Mouse (Mus musculus) kidney, postnatal 0 days (tissue): ENCODE data around the gene Rapgef2. TPM values are rescaled to one million over a fixed set of nuclear protein-coding genes. Genes with fewer than 3 reads are reported as not detected.

ENCODE experiments used
- ATAC-seq: fragments of 200-750 bp; cut with Nextera tagmentation; replicated peaks from 2 replicates; pipeline ENCODE4 v1.8.0; 2017; ENCODE audit warnings: low read depth, moderate number of reproducible peaks, moderate TSS enrichment, moderate library complexity; ENCODE audit not compliant: low FRiP score
- DNase-seq: peaks from one replicate; pipeline ENCODE4 v3.0.0-alpha.2; 2016; ENCODE audit warnings: low spot score
- H3K27ac ChIP-seq: fragments of 300-500 bp; sonication (generic); 2 replicates; pipeline ENCODE4 v1.5.1; 2014; ENCODE audit warnings: mild to moderate bottlenecking
- H3K27me3 ChIP-seq: fragments of 300-500 bp; sonication (generic); 2 replicates; pipeline ENCODE4 v1.6.1; 2014; ENCODE audit warnings: low read length, mixed read lengths; ENCODE audit not compliant: insufficient read depth
- H3K36me3 ChIP-seq: fragments of 300-500 bp; sonication (generic); 2 replicates; pipeline ENCODE4 v1.6.1; 2014; ENCODE audit warnings: low read length, mixed read lengths; ENCODE audit not compliant: insufficient read depth
- H3K4me1 ChIP-seq: fragments of 300-500 bp; sonication (generic); replicated peaks from 2 replicates; pipeline ENCODE4 v1.6.1; 2014; ENCODE audit warnings: antibody characterized with exemption, low read length, mixed read lengths; ENCODE audit not compliant: insufficient read depth
- H3K4me2 ChIP-seq: fragments of 300-500 bp; sonication (generic); 2 replicates; pipeline ENCODE4 v1.6.1; 2014; ENCODE audit warnings: mild to moderate bottlenecking, low read length, moderate library complexity, mixed read lengths
- H3K4me3 ChIP-seq: fragments of 300-500 bp; sonication (generic); replicated peaks from 2 replicates; pipeline ENCODE4 v1.5.1; 2014; ENCODE audit warnings: low read depth, low read length
- H3K9ac ChIP-seq: fragments of 300-500 bp; sonication (generic); 2 replicates; pipeline ENCODE4 v1.6.1; 2014; ENCODE audit warnings: low read depth, low read length
- H3K9me3 ChIP-seq: fragments of 300-500 bp; sonication (generic); replicated peaks from 2 replicates; pipeline ENCODE4 v1.6.1; 2016; ENCODE audit warnings: low read length, inconsistent platforms, mixed read lengths
- CTCF ChIP-seq: IDR thresholded peaks from 2 replicates; pipeline ENCODE4 v1.5.1; 2016; ENCODE audit warnings: antibody characterized with exemption, low read depth, mild to moderate bottlenecking, moderate library complexity
- WGBS: fragments of 180-500 bp; shearing (Covaris S2); extraction: QIAGEN DNeasy Blood & Tissue Kit; methylation state at CpG from one replicate; pipeline ENCODE4 v1.1.7; 2014; 5-methylcytosine and 5-hydroxymethylcytosine counted together
- polyA plus RNA-seq: library from polyadenylated mRNA; unstranded; fragments of >200 nt; fragmentation: Nextera tagmentation; extraction: Ambion mirVana; gene quantifications from 2 replicates; pipeline ENCODE4 v1.2.1, GENCODE M21; 2015

Gene Rapgef2
- polyA plus RNA-seq, 1 experiment from 2014 or later: 4.4 TPM

GRCm38 (mm10) chr3:79285097-79285675 lies 1.1 kb downstream of the Rapgef2 start:
- Histone ChIP-seq H3K4me1 (peaks cover 24% of the 10 kb centered on the region), H3K9me3 (no peaks in the 10 kb centered on the region), H3K27me3 (no peaks in the 10 kb centered on the region), H3K4me3 (peak overlapping the region; percentile 81), H3K36me3 (no peaks in the 10 kb centered on the region), H3K27ac (no peak overlapping the region), H3K9ac (0 out of 2 replicates have a peak overlapping the region, but pooled peaks have one; percentile 91), H3K4me2 (peak overlapping the region; percentile 87)
- no peak for ATAC-seq
- 65% methylated on average over 13 of the region's 13 CpGs for WGBS
- TF ChIP-seq CTCF: no peak
- no peak for DNase-seq

GRCm38 (mm10) chr3:79283976-79284375 lies 2.3 kb downstream of the Rapgef2 start:
- ATAC-seq: no peak
- H3K4me2 ChIP-seq: peak overlapping the region; percentile 4; the same call in 1 of the 2 replicates
- no peak overlapping the region for H3K9ac ChIP-seq
- H3K4me1 ChIP-seq: peaks cover 24% of the 10 kb centered on the region
- peak; percentile 57 for DNase-seq
- no peaks in the 10 kb centered on the region for H3K36me3 ChIP-seq
- WGBS: 36% methylated on average over 3 of the region's 3 CpGs
- H3K27ac ChIP-seq: no peak overlapping the region
- no peak for TF ChIP-seq CTCF
- H3K4me3 ChIP-seq: no peak overlapping the region
- no peaks in the 10 kb centered on the region for H3K27me3 ChIP-seq
- no peaks in the 10 kb centered on the region for H3K9me3 ChIP-seq

DNA sequence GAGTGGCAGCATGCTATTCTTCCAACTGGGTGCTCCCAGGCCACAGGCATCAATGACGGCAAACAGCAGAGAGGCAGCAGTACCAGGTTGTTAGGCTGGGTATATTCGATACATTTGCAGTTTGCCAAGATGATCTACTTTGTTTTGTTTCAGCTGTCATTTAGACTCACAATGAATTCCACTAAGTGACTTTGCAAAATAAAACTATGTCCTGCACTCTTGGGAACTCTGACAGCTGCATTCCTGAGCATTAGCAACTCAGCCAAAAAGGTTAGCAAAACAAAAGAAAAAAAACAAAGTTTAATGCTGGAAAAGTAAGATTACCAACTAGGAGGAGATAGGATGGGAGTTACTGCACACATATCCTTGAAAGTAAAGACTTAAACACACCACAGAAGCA lies 3.3 kb downstream of the Rapgef2 start:
- no peak for TF ChIP-seq CTCF
- H3K4me3 ChIP-seq: no peak overlapping the region
- DNase-seq (peak; percentile 48), ATAC-seq (no peak)
- no peak overlapping the region for H3K4me2 ChIP-seq
- no peak overlapping the region for H3K9ac ChIP-seq
- H3K9me3 ChIP-seq: no peaks in the 10 kb centered on the region
- H3K36me3 ChIP-seq: no peaks in the 10 kb centered on the region
- no peaks in the 10 kb centered on the region for H3K27me3 ChIP-seq
- WGBS: 22% methylated on average over 2 of the region's 2 CpGs
- peaks cover 24% of the 10 kb centered on the region for H3K4me1 ChIP-seq
- H3K27ac ChIP-seq: no peak overlapping the region

DNA sequence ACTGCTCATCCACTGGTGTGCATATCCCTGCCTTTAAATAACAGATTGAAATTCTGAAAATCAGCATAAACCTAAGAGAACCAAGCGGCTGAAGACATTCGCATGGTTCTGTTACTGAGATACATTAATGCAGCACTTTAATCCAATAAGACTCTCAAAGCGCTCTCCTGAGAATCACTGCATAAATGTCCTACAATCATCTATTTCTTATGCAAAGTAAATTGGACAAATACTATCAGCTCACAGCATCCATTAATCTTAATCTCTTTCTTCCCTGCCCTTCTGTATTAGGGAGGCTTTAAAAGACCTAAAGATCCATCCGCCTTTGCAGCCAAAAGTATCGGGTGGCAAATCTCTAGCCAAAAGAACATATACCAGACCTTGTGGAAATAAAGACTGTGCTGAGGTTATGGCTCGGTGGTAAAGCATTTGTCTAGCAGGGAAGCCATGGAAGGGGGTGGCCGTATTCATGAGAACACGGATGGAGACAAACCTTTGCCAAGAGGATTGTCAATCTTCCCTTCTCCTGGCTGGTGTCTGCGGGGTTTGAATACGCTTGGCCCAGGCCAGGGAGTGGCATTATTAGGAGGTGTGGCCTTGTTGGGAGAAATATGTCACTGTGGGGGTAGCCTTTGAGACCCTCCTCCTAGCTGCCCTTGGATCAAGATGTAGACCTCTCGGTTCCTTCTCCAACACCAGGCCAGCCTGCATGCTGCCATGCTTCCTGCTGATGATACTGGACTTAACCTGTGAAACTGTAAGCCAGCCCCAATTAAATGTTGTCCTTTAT lies 10.3 kb downstream of the Rapgef2 start:
- Histone ChIP-seq H3K27me3 (no peaks in the 10 kb centered on the region), H3K9ac (no peak overlapping the region), H3K9me3 (no peaks in the 10 kb centered on the region), H3K4me3 (no peak overlapping the region), H3K4me2 (no peak overlapping the region), H3K4me1 (0 out of 2 replicates have a peak, but pooled peaks cover 5% of the 10 kb centered on the region), H3K36me3 (no peaks in the 10 kb centered on the region), H3K27ac (no peak overlapping the region)
- ATAC-seq (no peak), DNase-seq (no peak)
- WGBS: 76% methylated on average over 11 of the region's 11 CpGs
- no peak for TF ChIP-seq CTCF

DNA sequence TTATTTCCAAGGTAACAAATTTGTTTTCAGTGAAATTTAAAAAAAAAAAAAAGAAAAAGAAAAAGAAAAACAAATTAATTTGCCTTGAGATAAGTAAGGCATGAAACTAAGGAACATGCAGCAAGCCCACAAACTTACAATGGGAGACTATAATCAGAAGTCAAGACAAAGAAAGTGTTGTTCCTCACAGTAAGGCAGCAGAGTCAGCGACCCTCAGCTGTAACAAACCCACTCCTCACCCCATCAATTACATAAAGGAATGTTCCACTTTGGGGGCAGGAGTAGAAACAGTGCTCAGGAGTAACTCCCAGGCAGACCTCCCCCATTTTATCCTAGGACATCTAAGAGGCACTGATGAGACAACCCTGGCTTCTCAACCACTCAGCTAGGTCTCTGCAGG lies 13.0 kb downstream of the Rapgef2 start:
- Histone ChIP-seq H3K4me2 (no peak overlapping the region), H3K9ac (no peak overlapping the region), H3K27me3 (no peaks in the 10 kb centered on the region), H3K27ac (no peak overlapping the region), H3K4me1 (0 out of 2 replicates have a peak, but pooled peaks cover 5% of the 10 kb centered on the region), H3K9me3 (no peaks in the 10 kb centered on the region), H3K36me3 (no peaks in the 10 kb centered on the region), H3K4me3 (no peak overlapping the region)
- DNase-seq (no peak), ATAC-seq (no peak)
- 30% methylated on average over 1 of the region's 1 CpGs for WGBS
- no peak for TF ChIP-seq CTCF

- Histone ChIP-seq H3K4me2 (no peak overlapping the region), H3K4me1 (0 out of 2 replicates have a peak, but pooled peaks cover 5% of the 10 kb centered on the region), H3K36me3 (no peaks in the 10 kb centered on the region), H3K9ac (no peak overlapping the region), H3K4me3 (no peak overlapping the region), H3K9me3 (no peaks in the 10 kb centered on the region), H3K27me3 (no peaks in the 10 kb centered on the region), H3K27ac (no peak overlapping the region)
- WGBS: 58% methylated on average over 4 of the region's 4 CpGs
- ATAC-seq (no peak), DNase-seq (no peak)
- TF ChIP-seq CTCF: no peak
Observed at GRCm38 (mm10) chr3:79272939-79273338, 13.4 kb downstream of the Rapgef2 start.
